Mouse (Mus musculus) kidney, adult 2 months (tissue): ENCODE results near the gene Cyp39a1.

Experiments used
- CTCF ChIP-seq: fragments of 200-500 bp; conservative IDR thresholded peaks from 2 replicates; pipeline ENCODE4 v1.5.1; 2011; ENCODE audit warnings: low read depth, mild to moderate bottlenecking, control low read depth, low read length, moderate library complexity, mixed read lengths; ENCODE audit not compliant: insufficient read depth, insufficient read length
- POLR2A ChIP-seq: fragments of 200-500 bp; IDR thresholded peaks from one replicate; pipeline ENCODE4 v1.6.1; 2011; ENCODE audit warnings: low read depth, low read length, control low read depth

GRCm38 (mm10) chr17:43667290-43667843 lies at the start of gene Cyp39a1:
- no peak for TF ChIP-seq POLR2A
- TF ChIP-seq CTCF = no peak
